Mouse (Mus musculus): Measurements from ENCODE around the gene Ikzf2. TPM values are rescaled to one million over a fixed set of nuclear protein-coding genes. Genes with fewer than 3 reads are reported as not detected.

Ikzf2 gene
- polyA plus RNA-seq, 1 experiment from 2014 or later = 1.7 TPM

- Histone ChIP-seq H3K4me3 (ENCODE audit: low read depth, low read length) (no peak overlapping the region), H3K27me3 (replicated peaks; ENCODE audit: control insufficient read depth, insufficient read depth, low read length) (no peaks in the 10 kb centered on the region), H3K4me1 (ENCODE audit: control insufficient read depth, insufficient read depth, low read length) (0 out of 2 replicates have a peak, but pooled peaks cover 2% of the 10 kb centered on the region), H3K27ac (ENCODE audit: low read depth, low read length) (no peak overlapping the region), H3K4me2 (ENCODE audit: low read length) (no peak overlapping the region), H3K9me3 (replicated peaks; ENCODE audit: control insufficient read depth, low read length) (no peaks in the 10 kb centered on the region), H3K9ac (ENCODE audit: low read length) (no peak overlapping the region), H3K36me3 (ENCODE audit: control insufficient read depth, insufficient read depth, low read length) (no peaks in the 10 kb centered on the region)
- no peak for ATAC-seq
- DNase-seq (ENCODE audit: low spot score) = no peak
- WGBS = 86% methylated on average over 3 of the region's 3 CpGs
These were observed 4.8 kb downstream of the Ikzf2 start for GRCm38 (mm10) chr1:69682261-69682660.

GRCm38 (mm10) chr1:69681003-69681402 lies 6.0 kb downstream of the Ikzf2 start:
- H3K4me2 ChIP-seq (ENCODE audit: low read length) = no peak overlapping the region
- no peak for ATAC-seq

GRCm38 (mm10) chr1:69680501-69680900 lies 6.5 kb downstream of the Ikzf2 start:
- Histone ChIP-seq H3K4me2 (ENCODE audit: low read length) (no peak overlapping the region), H3K9ac (ENCODE audit: low read length) (no peak overlapping the region), H3K4me3 (ENCODE audit: low read depth, low read length) (no peak overlapping the region), H3K9me3 (replicated peaks; ENCODE audit: control insufficient read depth, low read length) (no peaks in the 10 kb centered on the region), H3K4me1 (ENCODE audit: control insufficient read depth, insufficient read depth, low read length) (0 out of 2 replicates have a peak, but pooled peaks cover under 1% of the 10 kb centered on the region), H3K27me3 (replicated peaks; ENCODE audit: control insufficient read depth, insufficient read depth, low read length) (no peaks in the 10 kb centered on the region), H3K27ac (ENCODE audit: low read depth, low read length) (no peak overlapping the region), H3K36me3 (ENCODE audit: control insufficient read depth, insufficient read depth, low read length) (no peaks in the 10 kb centered on the region)
- WGBS = 90% methylated on average over 4 of the region's 4 CpGs
- ATAC-seq (no peak), DNase-seq (ENCODE audit: low spot score) (no peak)

More at GRCm38 (mm10) chr1:69681003-69681402, 6.0 kb downstream of the Ikzf2 start:
- Histone ChIP-seq H3K27ac (ENCODE audit: low read depth, low read length) (no peak overlapping the region), H3K9ac (ENCODE audit: low read length) (no peak overlapping the region), H3K4me3 (ENCODE audit: low read depth, low read length) (no peak overlapping the region), H3K9me3 (replicated peaks; ENCODE audit: control insufficient read depth, low read length) (no peaks in the 10 kb centered on the region), H3K36me3 (ENCODE audit: control insufficient read depth, insufficient read depth, low read length) (no peaks in the 10 kb centered on the region), H3K27me3 (replicated peaks; ENCODE audit: control insufficient read depth, insufficient read depth, low read length) (no peaks in the 10 kb centered on the region), H3K4me1 (ENCODE audit: control insufficient read depth, insufficient read depth, low read length) (0 out of 2 replicates have a peak, but pooled peaks cover 2% of the 10 kb centered on the region)
- 72% methylated on average over 5 of the region's 5 CpGs for WGBS
- no peak for DNase-seq (ENCODE audit: low spot score)

GRCm38 (mm10) chr1:69669897-69670404 lies 17.1 kb downstream of the Ikzf2 start:
- Histone ChIP-seq H3K9ac (ENCODE audit: low read length) (no peak overlapping the region), H3K4me1 (ENCODE audit: control insufficient read depth, insufficient read depth, low read length) (no peaks in the 10 kb centered on the region), H3K36me3 (ENCODE audit: control insufficient read depth, insufficient read depth, low read length) (no peaks in the 10 kb centered on the region), H3K9me3 (replicated peaks; ENCODE audit: control insufficient read depth, low read length) (no peaks in the 10 kb centered on the region), H3K27ac (ENCODE audit: low read depth, low read length) (no peak overlapping the region), H3K4me3 (ENCODE audit: low read depth, low read length) (no peak overlapping the region), H3K27me3 (replicated peaks; ENCODE audit: control insufficient read depth, insufficient read depth, low read length) (no peaks in the 10 kb centered on the region), H3K4me2 (ENCODE audit: low read length) (no peak overlapping the region)
- WGBS = 96% methylated on average over 10 of the region's 10 CpGs
- ATAC-seq (no peak), DNase-seq (ENCODE audit: low spot score) (no peak)

GRCm38 (mm10) chr1:69667456-69667855 lies 19.6 kb downstream of the Ikzf2 start:
- no peaks in the 10 kb centered on the region for H3K4me1 ChIP-seq (ENCODE audit: control insufficient read depth, insufficient read depth, low read length)
- H3K4me3 ChIP-seq (ENCODE audit: low read depth, low read length) = no peak overlapping the region
- H3K27ac ChIP-seq (ENCODE audit: low read depth, low read length) = no peak overlapping the region
- H3K36me3 ChIP-seq (ENCODE audit: control insufficient read depth, insufficient read depth, low read length) = no peaks in the 10 kb centered on the region
- H3K9me3 ChIP-seq (replicated peaks; ENCODE audit: control insufficient read depth, low read length) = no peaks in the 10 kb centered on the region
- 89% methylated on average over 5 of the region's 5 CpGs for WGBS
- H3K4me2 ChIP-seq (ENCODE audit: low read length) = no peak overlapping the region
- H3K27me3 ChIP-seq (replicated peaks; ENCODE audit: control insufficient read depth, insufficient read depth, low read length) = no peaks in the 10 kb centered on the region
- ATAC-seq (no peak), DNase-seq (ENCODE audit: low spot score) (no peak)
- no peak overlapping the region for H3K9ac ChIP-seq (ENCODE audit: low read length)

- H3K4me1 ChIP-seq (ENCODE audit: control insufficient read depth, insufficient read depth, low read length) = no peaks in the 10 kb centered on the region
- no peaks in the 10 kb centered on the region for H3K9me3 ChIP-seq (replicated peaks; ENCODE audit: control insufficient read depth, low read length)
- DNase-seq (ENCODE audit: low spot score) (no peak), ATAC-seq (no peak)
- no peak overlapping the region for H3K4me3 ChIP-seq (ENCODE audit: low read depth, low read length)
- no peak overlapping the region for H3K4me2 ChIP-seq (ENCODE audit: low read length)
- no peaks in the 10 kb centered on the region for H3K27me3 ChIP-seq (replicated peaks; ENCODE audit: control insufficient read depth, insufficient read depth, low read length)
- H3K36me3 ChIP-seq (ENCODE audit: control insufficient read depth, insufficient read depth, low read length) = no peaks in the 10 kb centered on the region
- WGBS = 80% methylated on average over 2 of the region's 2 CpGs
- H3K9ac ChIP-seq (ENCODE audit: low read length) = no peak overlapping the region
- H3K27ac ChIP-seq (ENCODE audit: low read depth, low read length) = no peak overlapping the region
These were observed 27.3 kb downstream of the Ikzf2 start for GRCm38 (mm10) chr1:69659779-69660178.

GRCm38 (mm10) chr1:69658051-69658450 lies 29.0 kb downstream of the Ikzf2 start:
- DNase-seq (ENCODE audit: low spot score) (no peak), ATAC-seq (no peak)
- WGBS = 27% methylated on average over 6 of the region's 6 CpGs

GRCm38 (mm10) chr1:69657455-69657854 lies 29.6 kb downstream of the Ikzf2 start:
- H3K4me2 ChIP-seq (ENCODE audit: low read length) = no peak overlapping the region
- H3K27ac ChIP-seq (ENCODE audit: low read depth, low read length) = no peak overlapping the region
- H3K4me1 ChIP-seq (ENCODE audit: control insufficient read depth, insufficient read depth, low read length) = no peaks in the 10 kb centered on the region
- H3K9me3 ChIP-seq (replicated peaks; ENCODE audit: control insufficient read depth, low read length) = no peaks in the 10 kb centered on the region
- no peaks in the 10 kb centered on the region for H3K36me3 ChIP-seq (ENCODE audit: control insufficient read depth, insufficient read depth, low read length)
- H3K27me3 ChIP-seq (replicated peaks; ENCODE audit: control insufficient read depth, insufficient read depth, low read length) = no peaks in the 10 kb centered on the region
- no peak overlapping the region for H3K4me3 ChIP-seq (ENCODE audit: low read depth, low read length)
- ATAC-seq (no peak), DNase-seq (ENCODE audit: low spot score) (no peak)
- no peak overlapping the region for H3K9ac ChIP-seq (ENCODE audit: low read length)
- WGBS = 73% methylated on average over 3 of the region's 3 CpGs

More at GRCm38 (mm10) chr1:69658051-69658450, 29.0 kb downstream of the Ikzf2 start:
- no peak overlapping the region for H3K27ac ChIP-seq (ENCODE audit: low read depth, low read length)
- no peaks in the 10 kb centered on the region for H3K9me3 ChIP-seq (replicated peaks; ENCODE audit: control insufficient read depth, low read length)
- no peaks in the 10 kb centered on the region for H3K4me1 ChIP-seq (ENCODE audit: control insufficient read depth, insufficient read depth, low read length)
- H3K27me3 ChIP-seq (replicated peaks; ENCODE audit: control insufficient read depth, insufficient read depth, low read length) = no peaks in the 10 kb centered on the region
- no peak overlapping the region for H3K9ac ChIP-seq (ENCODE audit: low read length)
- H3K4me3 ChIP-seq (ENCODE audit: low read depth, low read length) = no peak overlapping the region
- no peaks in the 10 kb centered on the region for H3K36me3 ChIP-seq (ENCODE audit: control insufficient read depth, insufficient read depth, low read length)
- no peak overlapping the region for H3K4me2 ChIP-seq (ENCODE audit: low read length)

- Histone ChIP-seq H3K4me2 (ENCODE audit: low read length) (no peak overlapping the region), H3K9ac (ENCODE audit: low read length) (no peak overlapping the region), H3K27ac (ENCODE audit: low read depth, low read length) (no peak overlapping the region), H3K9me3 (replicated peaks; ENCODE audit: control insufficient read depth, low read length) (no peaks in the 10 kb centered on the region), H3K4me3 (ENCODE audit: low read depth, low read length) (no peak overlapping the region), H3K36me3 (ENCODE audit: control insufficient read depth, insufficient read depth, low read length) (no peaks in the 10 kb centered on the region), H3K4me1 (ENCODE audit: control insufficient read depth, insufficient read depth, low read length) (no peaks in the 10 kb centered on the region), H3K27me3 (replicated peaks; ENCODE audit: control insufficient read depth, insufficient read depth, low read length) (no peaks in the 10 kb centered on the region)
- DNase-seq (ENCODE audit: low spot score) (no peak), ATAC-seq (peak; percentile 18; the same call in 1 of the 2 replicates)
- WGBS = 53% methylated on average over 16 of the region's 16 CpGs
These were observed 30.1 kb downstream of the Ikzf2 start for GRCm38 (mm10) chr1:69656929-69657328.
